Mouse (Mus musculus): ENCODE measurements around the gene Klf8. TPM values are rescaled to one million over a fixed set of nuclear protein-coding genes. Genes with fewer than 3 reads are reported as not detected.

The Klf8 gene
- total RNA-seq, 2 experiments from 2014 or later = 0.22 to 0.31 TPM

- intact Hi-C loops (cut with DNase I) = no loop called here
- DNase-seq (ENCODE audit: low spot score) = no peak
These were observed 179.8 kb downstream of the Klf8 start for GRCm38 (mm10) chrX:153417067-153417466.

GRCm38 (mm10) chrX:153433659-153434293 is 196.5 kb downstream of the Klf8 start:
- DNase-seq (ENCODE audit: low spot score) = no peak

GRCm38 (mm10) chrX:153439573-153439972 is 202.3 kb downstream of the Klf8 start:
- no peak for DNase-seq (ENCODE audit: low spot score)

More at GRCm38 (mm10) chrX:153433659-153434293, 196.5 kb downstream of the Klf8 start:
- intact Hi-C loops (cut with DNase I) = no loop called here

GRCm38 (mm10) chrX:153440018-153440417 is 202.8 kb downstream of the Klf8 start:
- intact Hi-C loops (cut with DNase I) = no loop called here
- no peak for DNase-seq (ENCODE audit: low spot score)

More at GRCm38 (mm10) chrX:153439573-153439972, 202.3 kb downstream of the Klf8 start:
- intact Hi-C loops (cut with DNase I) = no loop called here

Other genes with a start within 250 kb of the Klf8 start
- not detected for gene Usp51, start 231.0 kb upstream of the Klf8 start, total RNA-seq (2021)
- 10 to 100 TPM in 1 of 2 experiments, 1 to 10 TPM in 1; 8.8 to 11.0 TPM for gene Mageh1, start 199.9 kb upstream of the Klf8 start, total RNA-seq (2021)
- gene Foxr2, start 118.7 kb upstream of the Klf8 start, total RNA-seq (2021) = not detected
- gene Rragb, start 97.5 kb upstream of the Klf8 start, total RNA-seq (2021) = 1 to 10 TPM; 3.2 to 4.0 TPM

Data from heart, postnatal 25 days (tissue).